Mouse (Mus musculus): ENCODE data around the gene Exoc4. TPM values are rescaled to one million over a fixed set of nuclear protein-coding genes. Genes with fewer than 3 reads are reported as not detected.

Exoc4 gene
- total RNA-seq, 2 experiments from 2014 or later = 49.7 TPM

DNA sequence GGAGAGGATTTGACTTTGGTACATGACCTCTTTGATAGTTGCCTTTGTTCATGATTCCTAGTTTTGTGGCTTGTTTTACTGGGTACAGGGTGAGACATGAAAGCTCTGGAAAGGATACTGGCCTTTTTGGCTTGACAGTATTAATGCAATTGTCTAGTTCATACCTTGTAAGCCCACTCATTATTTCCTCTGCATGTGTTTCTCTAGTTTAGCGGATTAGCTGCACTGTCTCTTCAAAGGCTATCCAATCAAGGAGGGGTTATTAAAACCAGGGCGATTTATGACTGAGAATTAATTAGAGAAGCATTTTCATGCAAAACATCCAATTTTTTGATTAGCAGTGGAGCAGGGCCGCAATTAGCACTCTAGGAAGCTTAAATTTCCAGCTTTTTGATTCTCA is 216.5 kb downstream of the Exoc4 start:
- intact Hi-C loops (cut with DNase I) = no loop called here
- no peak for DNase-seq

DNA sequence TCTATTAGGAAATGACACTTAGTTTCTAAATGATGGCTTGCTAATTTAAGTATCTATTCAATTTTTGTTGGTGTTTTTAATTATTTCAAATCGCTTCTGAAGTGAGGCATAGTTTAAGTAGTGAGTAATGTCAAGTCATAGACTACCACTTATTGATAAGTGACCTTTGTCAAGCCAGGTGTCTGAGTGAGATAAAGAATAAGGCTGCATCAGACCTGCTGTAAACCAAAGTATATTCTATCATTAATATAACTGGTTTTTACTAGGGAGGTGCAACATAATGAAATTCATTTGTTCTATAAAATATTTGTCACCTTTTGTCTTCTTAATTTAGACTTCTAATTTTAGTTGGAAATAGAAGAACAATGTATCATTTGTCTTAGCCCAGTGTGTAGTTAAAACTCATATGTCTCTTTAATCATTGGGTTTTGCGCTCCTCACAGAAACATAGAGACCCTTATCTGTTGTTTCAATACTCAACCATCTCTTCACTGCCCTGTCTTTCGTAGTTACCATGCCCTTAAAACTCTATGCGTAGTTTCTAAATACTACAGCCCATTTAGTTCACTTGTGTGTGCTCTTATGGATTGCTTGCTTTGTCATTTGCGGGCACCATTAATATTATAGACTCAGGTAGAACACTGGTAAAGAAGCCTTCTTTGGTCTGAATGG is 217.4 kb downstream of the Exoc4 start:
- DNase-seq = no peak
- intact Hi-C loops (cut with DNase I) = no loop called here

DNA sequence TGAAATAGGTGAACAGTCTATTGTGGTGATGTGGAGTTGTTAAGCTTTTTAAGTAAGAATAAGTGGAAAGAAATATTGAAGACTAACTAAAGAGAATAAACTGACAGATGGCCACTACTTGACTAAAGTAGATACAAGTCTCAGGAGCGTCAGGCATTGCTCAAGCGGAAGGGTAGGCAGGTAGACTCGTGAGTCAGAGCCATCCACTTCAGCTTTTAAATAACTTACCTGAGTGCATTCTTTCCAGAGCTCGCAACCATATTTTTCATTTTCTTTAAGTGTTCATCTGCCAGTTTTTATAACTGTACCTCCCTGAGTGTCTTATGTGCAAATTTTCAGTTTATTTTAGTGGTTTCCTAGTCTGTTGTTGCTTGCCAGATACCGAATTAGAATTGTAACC is 219.6 kb downstream of the Exoc4 start:
- no peak for DNase-seq
- intact Hi-C loops (cut with DNase I) = no loop called here

DNA sequence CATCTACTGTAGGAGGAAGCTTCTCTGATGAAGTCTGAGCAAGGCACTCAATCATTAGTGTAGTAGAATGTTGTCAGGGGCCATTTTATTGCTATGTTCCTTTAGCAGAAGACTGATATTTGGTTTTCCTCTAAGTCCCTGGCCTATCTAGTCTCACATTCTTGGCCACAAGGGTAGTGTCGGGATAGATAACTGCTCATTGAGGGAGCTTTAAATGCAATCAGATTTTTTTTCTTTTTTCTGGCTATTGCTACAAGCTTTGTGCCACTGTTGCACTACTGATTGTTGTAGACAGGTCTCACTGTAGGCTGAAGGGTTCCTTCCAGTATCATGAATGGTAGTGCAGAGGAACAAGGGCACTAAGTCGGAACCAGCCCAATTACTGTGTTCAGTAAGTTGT is 227.2 kb downstream of the Exoc4 start:
- no peak for DNase-seq
- intact Hi-C loops (cut with DNase I) = no loop called here

DNA sequence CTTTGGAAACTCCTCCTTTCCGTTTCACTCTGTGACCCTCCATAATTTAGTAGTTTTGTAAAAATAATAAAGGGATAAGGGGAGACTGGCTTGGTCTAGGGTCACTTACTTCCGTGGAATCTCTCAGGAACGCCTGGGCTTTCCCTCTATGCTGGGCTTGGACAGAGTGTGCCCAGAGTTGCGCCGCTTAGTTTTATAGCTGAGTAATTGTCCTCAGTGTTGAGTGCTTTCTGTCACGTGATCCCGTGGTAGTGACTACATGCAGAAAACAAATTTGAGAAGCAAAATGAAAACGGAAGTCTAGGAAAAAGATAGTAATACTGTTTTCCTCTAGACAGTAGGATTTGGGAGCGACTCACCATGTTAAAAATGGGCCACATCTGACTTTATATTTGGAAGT is 235.7 kb downstream of the Exoc4 start:
- no peak for DNase-seq
- intact Hi-C loops (cut with DNase I) = no loop called here

DNA sequence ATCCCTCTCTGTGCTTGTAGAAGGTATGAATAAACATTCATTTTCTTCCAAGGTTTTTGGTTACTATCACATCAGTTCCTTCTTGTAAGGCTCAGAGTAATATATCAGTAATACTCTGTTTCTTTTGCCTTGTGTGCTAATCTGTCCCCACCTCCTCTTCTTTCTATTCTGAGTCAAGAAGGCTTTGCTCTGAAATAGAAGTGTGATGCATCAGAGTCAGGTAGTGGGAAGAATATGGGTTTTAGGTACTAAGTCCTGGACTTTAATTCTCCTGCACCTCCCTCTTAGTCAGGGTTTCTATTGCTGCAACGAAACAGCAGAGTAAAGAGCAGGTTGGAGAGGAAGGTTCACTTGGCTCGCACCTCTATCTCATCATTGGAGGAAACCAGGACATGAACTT is 240.9 kb downstream of the Exoc4 start:
- intact Hi-C loops (cut with DNase I) = no loop called here

DNA sequence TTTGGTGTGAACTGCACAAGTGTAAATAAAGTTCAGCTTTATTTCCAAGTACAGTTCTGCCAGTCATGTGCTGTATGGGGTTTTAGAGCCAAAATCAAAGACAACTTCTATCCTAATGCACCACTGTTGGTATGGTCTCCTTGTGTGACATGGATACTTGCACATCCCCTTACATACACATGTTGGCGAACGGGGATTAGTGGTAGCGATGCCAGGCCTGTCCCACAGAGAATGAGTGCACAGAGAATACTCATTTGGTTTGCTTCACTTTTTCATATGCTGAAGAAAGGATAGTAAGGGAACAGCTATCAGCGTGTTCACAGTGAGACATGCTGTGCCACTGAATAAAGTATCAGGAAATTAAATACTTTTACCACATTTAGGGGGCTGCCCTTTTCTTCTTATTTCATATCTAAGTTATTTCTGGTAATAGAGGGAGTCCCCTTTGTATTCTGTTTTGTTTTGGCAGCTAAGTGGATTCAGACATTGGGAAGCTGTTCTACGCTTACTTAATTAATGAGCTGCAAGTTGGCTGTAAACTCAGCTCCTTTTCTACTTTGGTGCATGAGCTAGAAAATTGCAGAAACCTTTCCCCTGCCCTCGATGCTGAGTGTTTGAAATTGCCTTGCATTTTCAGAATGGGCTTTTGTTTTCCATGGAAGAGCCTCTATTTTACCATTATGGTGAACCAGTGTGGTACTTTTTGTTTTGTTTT is 247.4 kb downstream of the Exoc4 start:
- DNase-seq = no peak
- intact Hi-C loops (cut with DNase I) = no loop called here

More for the DNA sequence above, 240.9 kb downstream of the Exoc4 start:
- DNase-seq = no peak

DNA sequence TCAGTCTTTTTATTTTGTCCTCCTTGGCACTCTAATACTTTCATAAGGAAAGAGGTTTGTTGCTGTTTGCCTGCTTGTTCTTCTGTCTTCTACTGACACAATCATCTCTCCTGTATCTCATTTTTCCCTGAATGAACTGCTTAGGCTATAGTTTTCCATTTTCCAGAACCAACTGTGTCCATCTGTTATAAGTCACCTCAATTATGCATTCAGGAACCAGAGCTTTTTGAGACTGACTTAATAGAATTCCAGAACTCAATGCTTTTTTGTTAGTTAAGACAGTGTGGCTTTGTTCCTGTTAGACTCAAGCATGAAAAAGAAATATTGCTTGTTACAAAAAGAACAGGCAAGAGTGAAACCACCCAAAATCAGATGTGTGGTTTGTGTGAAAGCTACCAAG is 248.5 kb downstream of the Exoc4 start:
- intact Hi-C loops (cut with DNase I) = no loop called here
- DNase-seq = no peak

DNA sequence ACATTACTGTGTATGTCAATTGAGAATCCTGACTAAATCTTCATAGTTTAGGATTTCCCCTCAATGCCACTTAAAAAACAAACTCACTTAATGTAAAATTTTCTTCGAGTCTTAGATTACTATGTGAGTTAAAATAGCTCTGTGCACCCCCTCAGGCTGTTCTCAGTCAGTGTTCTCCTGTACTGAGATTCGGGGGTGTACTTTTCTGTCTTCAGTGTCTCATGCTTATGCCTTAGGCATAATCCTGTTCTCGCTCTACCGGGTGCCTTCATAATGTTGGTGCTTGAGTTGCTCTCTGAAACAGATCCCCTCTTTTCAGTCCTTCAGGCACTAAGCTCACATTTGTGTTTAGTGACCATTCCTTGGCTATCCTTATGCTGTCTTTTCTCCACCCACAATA is 253.5 kb downstream of the Exoc4 start:
- intact Hi-C loops (cut with DNase I) = no loop called here

DNA sequence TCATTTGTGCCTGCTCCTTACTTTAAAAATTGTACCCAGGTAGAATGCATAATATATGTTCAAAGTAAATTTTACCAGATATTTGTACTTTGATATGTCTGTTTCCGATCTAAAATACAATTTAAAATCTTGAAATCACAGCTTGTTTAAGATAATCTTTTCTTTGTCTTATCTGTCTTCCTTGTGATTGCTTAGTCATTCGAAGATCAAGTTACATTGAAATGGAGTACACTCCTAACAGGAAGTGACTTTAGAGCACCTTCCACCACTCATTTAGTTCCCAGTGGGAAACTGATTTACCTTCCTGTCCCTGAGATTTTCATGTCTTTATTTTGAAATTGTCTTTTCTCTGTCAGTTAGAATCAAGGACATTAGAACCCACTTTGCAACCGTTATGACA is 254.5 kb downstream of the Exoc4 start:
- DNase-seq = no peak
- intact Hi-C loops (cut with DNase I) = no loop called here

More for the DNA sequence above, 253.5 kb downstream of the Exoc4 start:
- DNase-seq = no peak

DNA sequence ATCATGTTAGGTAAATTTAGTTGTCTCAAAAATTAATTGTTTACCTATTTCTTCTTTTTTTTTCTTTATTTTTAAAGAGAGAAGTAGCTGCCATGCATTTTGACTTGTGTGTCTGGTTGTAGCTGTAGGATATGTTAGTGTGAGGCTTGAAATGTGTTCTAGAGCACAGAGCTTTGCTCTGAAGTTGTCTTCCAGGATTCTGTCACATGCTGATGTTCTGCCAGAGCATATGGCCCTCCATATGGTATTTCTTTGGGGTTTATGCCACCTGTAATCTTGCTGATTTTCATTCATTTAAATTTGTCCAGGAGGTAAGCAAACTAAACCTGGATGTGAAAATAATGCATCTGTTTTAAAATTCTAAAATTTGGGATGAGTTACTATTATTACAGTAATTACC is 258.2 kb downstream of the Exoc4 start:
- intact Hi-C loops (cut with DNase I) = no loop called here
- no peak for DNase-seq

DNA sequence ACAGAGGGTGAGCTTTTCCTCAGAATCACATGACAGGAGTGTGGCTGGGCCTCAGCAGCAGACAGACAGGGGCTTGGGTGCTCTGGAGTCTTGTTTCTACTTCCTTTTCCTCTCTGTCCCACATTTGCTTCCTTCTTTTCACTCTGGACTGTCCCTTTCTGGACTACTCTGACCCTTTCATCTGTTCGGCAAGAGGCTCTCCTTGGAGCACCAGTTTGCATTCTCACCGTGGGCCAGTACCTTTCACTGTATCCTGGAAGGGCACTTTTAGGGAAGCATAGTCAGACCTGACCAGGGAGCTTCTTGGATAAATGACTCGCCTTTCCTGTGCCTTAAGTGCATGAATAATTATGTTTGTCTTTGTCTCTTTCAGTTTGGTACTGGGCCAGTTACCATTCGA is 266.5 kb downstream of the Exoc4 start:
- intact Hi-C loops (cut with DNase I) = no loop called here

DNA sequence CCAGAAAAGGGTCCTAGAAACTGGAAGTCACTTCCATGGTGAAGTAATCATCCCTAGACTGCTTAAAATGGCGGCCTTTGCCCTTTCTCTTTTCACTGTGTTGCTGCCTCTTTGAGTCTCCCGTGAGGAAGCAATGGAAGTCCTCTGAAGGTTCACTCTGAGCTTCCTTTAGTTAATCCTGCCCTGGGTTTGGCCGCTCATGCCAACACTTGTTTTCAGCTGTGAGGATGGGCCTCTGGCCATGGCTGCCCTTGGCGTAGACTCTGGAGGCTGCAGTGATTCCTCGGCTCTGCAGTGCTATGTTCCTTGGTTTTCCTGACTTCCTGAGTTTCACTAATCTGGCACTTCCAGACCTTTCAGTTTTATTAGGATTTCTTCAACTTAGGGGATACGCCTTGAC is 267.9 kb downstream of the Exoc4 start:
- DNase-seq = no peak
- intact Hi-C loops (cut with DNase I) = no loop called here

More for the DNA sequence above, 266.5 kb downstream of the Exoc4 start:
- DNase-seq = peak in 1 of 2 experiments; percentile 4

DNA sequence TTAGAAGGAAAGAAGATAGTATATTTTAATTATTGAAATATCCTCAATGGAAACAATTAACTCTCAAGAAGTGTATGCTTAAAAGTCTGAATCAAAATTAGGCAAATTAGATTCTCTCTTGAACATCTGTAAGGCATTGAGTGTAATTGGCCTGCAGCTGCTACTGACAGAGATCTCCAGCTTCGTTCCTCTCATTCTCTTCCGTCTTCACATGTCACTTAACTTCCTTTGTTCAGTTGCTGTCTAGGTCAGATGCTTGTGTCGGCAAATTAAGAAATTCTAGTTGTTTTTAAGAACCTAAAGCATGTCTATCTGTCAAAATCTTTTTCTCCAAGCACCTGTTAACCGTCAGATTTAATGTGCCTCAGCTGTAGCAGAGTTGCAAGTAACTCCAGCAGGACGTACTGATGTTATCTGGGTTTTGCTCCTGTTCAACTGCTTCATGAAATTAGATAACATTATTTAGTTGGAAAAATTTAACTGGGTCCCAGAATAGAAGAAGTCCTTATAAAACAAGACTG is 269.1 kb downstream of the Exoc4 start:
- no peak for DNase-seq
- intact Hi-C loops (cut with DNase I) = no loop called here

DNA sequence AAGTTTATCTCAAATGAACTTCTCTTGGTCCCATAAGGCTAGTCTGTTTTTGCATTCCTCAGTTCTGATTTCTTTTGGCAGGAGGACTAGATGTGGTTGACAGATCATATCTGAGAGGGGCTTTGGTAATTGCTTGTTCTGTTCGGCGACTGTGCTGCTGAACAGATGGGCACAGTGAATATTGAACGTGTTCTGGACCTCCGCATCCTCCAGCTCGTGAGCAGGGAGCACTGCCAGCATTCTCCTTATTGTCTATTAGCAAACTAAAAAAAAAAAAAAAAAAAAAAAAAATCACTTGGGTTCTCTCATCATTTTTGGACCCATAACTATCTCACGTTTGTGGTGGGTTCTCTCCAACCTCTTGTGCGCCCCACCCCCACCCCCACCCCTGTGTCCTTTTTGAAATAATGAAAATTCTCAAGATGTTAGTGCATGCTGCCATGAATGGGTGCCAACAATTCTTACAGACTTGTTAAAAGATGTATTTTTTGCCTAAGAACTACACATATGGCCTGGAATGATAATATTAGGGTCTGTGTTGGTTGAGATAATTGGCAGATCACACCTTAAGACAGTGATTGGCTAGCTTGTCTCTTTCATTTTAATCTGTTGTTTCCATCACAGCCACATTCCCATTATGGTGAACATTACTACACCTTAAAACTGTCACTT is 276.9 kb downstream of the Exoc4 start:
- DNase-seq = no peak
- intact Hi-C loops (cut with DNase I) = no loop called here

DNA sequence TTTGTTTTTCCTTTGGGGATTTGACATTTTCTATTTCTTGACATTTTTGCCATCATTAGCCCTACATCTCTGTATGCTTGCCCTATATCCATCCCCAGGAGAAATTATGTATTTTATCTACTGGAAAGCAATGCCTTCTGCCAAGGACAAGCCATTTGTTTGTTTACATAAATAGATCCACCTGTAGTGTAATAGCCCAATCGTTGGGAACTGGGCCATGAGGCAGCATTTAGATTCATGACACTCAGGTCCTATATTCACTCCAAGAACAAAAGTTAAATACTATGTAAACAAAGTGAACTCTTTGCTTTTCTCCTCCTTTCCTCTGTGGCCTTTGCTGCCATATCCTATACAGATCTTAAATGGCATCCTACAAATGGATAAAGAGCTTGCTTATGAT is 291.5 kb downstream of the Exoc4 start:
- intact Hi-C loops (cut with DNase I) = no loop called here
- DNase-seq = no peak

DNA sequence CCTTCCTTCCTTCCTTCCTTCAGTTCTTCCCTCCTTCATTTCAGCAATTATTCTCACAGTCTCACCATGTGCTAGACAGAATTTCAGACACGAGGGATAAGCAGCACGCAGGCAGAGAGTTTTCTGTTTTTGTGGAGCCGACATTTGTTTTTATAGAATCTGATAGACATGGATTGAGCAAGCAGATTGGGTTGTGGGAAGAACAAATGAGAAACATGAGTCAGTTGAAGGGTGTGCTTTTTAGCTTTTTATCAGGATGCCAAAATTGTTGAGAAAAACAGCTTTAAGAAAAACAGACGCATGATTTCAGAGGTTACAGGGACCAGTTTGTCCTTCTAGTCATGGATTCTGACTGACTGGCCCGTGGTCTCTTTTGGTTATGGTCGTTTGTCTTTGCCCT is 293.8 kb downstream of the Exoc4 start:
- intact Hi-C loops (cut with DNase I) = no loop called here
- no peak for DNase-seq

DNA sequence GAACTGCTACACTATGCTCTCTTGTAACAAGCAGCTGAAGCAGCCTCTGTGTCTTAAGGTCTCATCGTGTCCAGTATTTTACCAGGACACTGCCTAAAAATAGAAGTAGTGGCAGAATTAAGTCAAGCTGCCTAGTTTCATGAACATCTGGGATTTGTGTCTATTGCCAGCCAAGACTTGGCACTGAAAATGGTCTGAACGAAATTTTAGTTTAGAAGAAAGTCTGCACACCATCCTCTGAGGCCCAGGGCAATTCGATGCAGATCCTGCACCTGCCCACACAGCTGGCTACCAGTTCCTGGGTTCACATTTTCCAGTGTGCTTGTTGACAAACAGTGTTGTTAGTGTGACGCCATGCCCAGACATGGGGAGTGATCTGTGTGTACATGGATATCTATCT is 303.0 kb downstream of the Exoc4 start:
- peak in 1 of 2 experiments; percentile 4 for DNase-seq
- intact Hi-C loops (cut with DNase I) = no loop called here

DNA sequence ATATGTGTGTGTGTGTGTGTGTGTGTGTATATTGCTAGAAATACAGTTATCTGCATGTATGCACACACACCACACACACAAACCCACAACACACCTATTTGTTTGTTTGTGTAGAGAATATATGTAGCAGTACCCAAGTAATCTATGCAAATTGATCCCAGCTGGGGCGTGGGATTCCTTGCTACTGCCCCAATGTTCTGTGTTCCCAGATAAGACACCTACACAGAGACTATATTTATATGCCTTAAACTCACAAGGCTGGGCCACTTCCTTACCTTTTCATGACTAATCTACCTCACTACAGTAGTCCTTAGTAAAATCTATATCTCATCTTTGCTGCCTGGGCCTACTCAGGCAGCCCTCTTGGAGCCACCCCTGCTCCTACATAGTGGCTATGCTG is 312.0 kb downstream of the Exoc4 start:
- no peak for DNase-seq
- intact Hi-C loops (cut with DNase I) = no loop called here

DNA sequence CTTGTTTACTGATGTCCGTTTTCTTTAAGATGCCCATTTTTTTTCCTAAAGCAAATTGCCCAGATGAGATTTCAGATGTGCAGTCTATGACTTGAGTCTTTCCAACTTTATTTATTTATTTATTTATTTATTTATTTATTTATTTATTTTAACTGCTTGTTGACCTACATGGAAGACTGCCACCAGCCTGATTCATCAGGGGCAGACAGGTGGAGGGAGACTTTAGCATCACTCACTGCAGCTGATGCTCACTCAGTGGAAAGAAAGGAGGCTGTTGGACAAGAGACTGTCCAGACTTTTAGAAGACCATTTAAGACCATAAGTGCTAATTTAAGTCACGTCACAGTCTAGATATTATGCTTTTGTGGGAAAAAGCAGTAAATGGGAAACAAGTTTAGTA is 313.0 kb downstream of the Exoc4 start:
- intact Hi-C loops (cut with DNase I) = no loop called here

DNA sequence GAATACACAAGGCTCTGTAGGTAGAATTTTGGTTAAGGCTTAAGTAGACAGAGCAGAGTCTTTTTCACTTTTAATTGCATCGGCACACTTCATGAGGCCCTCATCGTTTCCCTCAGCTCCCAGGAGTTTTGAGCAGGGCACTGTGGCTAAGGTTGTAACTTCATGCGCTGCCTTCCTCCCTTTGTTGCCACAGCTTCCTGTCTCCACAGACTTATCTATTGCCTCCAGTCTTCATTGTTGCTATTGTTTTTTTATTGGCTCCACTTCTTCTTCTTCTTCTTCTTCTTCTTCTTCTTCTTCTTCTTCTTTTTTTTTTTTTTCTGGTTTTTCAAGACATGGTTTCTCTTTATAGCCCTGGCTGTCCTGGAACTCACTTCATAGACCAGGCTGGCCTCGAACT is 327.1 kb downstream of the Exoc4 start:
- no peak for DNase-seq
- intact Hi-C loops (cut with DNase I) = no loop called here

More for the DNA sequence above, 313.0 kb downstream of the Exoc4 start:
- no peak for DNase-seq

DNA sequence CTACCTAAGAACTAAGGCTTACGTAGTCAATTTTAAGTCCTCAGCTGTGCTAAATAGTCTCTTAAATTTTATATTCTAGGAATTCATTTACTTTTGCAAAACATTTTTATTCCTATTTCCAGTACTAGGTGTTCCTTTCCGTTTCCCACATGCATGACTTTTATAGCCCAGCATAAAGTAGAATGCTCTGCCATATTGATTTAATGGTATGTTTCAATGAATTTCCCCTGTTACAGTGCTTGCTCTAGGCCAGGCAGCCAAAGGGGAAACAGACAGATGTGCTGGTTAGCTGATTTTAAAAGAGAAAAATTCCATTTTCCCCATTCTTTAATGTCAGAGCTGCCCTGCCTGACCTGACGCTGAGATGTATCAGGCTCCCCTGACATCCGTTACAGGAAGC is 359.6 kb downstream of the Exoc4 start:
- intact Hi-C loops (cut with DNase I) = no loop called here
- DNase-seq = no peak

Data from heart, postnatal 10 days (tissue).